Mouse (Mus musculus) hindbrain, embryonic 13.5 days (tissue): ENCODE results near the gene Dusp23. TPM values are rescaled to one million over a fixed set of nuclear protein-coding genes. Genes with fewer than 3 reads are reported as not detected.

ENCODE experiments used
- ATAC-seq: fragments of 200-750 bp; cut with Nextera tagmentation; 2 replicates; pipeline ENCODE4 v1.8.0; 2017; ENCODE audit warnings: moderate TSS enrichment; ENCODE audit not compliant: low FRiP score
- H3K27ac ChIP-seq: fragments of 300-500 bp; sonication (generic); 2 replicates; pipeline ENCODE4 v1.5.1; 2015; ENCODE audit warnings: inconsistent platforms, mild to moderate bottlenecking, moderate library complexity
- H3K27me3 ChIP-seq: fragments of 300-500 bp; sonication (generic); 2 replicates; pipeline ENCODE4 v1.6.1; 2015; ENCODE audit warnings: mild to moderate bottlenecking, inconsistent platforms
- H3K36me3 ChIP-seq: fragments of 300-500 bp; sonication (generic); 2 replicates; pipeline ENCODE4 v1.6.1; 2015; ENCODE audit warnings: mild to moderate bottlenecking, inconsistent platforms
- H3K4me1 ChIP-seq: fragments of 300-500 bp; sonication (generic); replicated peaks from 2 replicates; pipeline ENCODE4 v1.6.1; 2015; ENCODE audit warnings: inconsistent platforms
- H3K4me2 ChIP-seq: fragments of 300-500 bp; sonication (generic); 2 replicates; pipeline ENCODE4 v1.6.1; 2015; ENCODE audit warnings: inconsistent platforms, mild to moderate bottlenecking, moderate library complexity
- H3K4me3 ChIP-seq: fragments of 300-500 bp; sonication (generic); 2 replicates; pipeline ENCODE4 v1.5.1; 2015; ENCODE audit warnings: mild to moderate bottlenecking, inconsistent platforms
- H3K9ac ChIP-seq: fragments of 300-500 bp; sonication (generic); 2 replicates; pipeline ENCODE4 v1.6.1; 2015; ENCODE audit warnings: mild to moderate bottlenecking, inconsistent platforms
- H3K9me3 ChIP-seq: fragments of 300-500 bp; sonication (generic); 2 replicates; pipeline ENCODE4 v1.6.1; 2016; ENCODE audit warnings: inconsistent platforms
- WGBS: fragments of 180-500 bp; shearing (Covaris S2); methylation state at CpG from one replicate; pipeline ENCODE4 v1.1.7; 2015; 5-methylcytosine and 5-hydroxymethylcytosine counted together
- polyA plus RNA-seq: library from polyadenylated mRNA; unstranded; fragments of >200 nt; fragmentation: Nextera tagmentation; extraction: Ambion mirVana; gene quantifications from 2 replicates; pipeline ENCODE4 v1.2.1, GENCODE M21; 2015

The Dusp23 gene
- polyA plus RNA-seq, 1 experiment from 2014 or later, result 11.0 TPM

- Histone ChIP-seq H3K4me2 (no peak overlapping the region), H3K27ac (peak overlapping the region; percentile 78; the same call in 1 of the 2 replicates), H3K4me1 (peaks cover 20% of the 10 kb centered on the region), H3K4me3 (no peak overlapping the region), H3K9ac (no peak overlapping the region), H3K36me3 (no peaks in the 10 kb centered on the region), H3K9me3 (no peaks in the 10 kb centered on the region), H3K27me3 (peaks cover 6% of the 10 kb centered on the region; the same call in 1 of the 2 replicates)
- 61% methylated on average over 4 of the region's 4 CpGs for WGBS
- ATAC-seq, result peak; percentile 62
These were observed 47.7 kb downstream of the Dusp23 start for GRCm38 (mm10) chr1:172585026-172585425.

GRCm38 (mm10) chr1:172584271-172584670 is 48.5 kb downstream of the Dusp23 start:
- H3K9ac ChIP-seq, result no peak overlapping the region
- 83% methylated on average over 6 of the region's 6 CpGs for WGBS
- no peak overlapping the region for H3K4me3 ChIP-seq
- no peaks in the 10 kb centered on the region for H3K9me3 ChIP-seq
- no peaks in the 10 kb centered on the region for H3K36me3 ChIP-seq
- no peak overlapping the region for H3K4me2 ChIP-seq
- ATAC-seq, result no peak
- no peak overlapping the region for H3K27ac ChIP-seq
- H3K4me1 ChIP-seq, result peaks cover 20% of the 10 kb centered on the region
- peaks cover 6% of the 10 kb centered on the region; the same call in 1 of the 2 replicates for H3K27me3 ChIP-seq

GRCm38 (mm10) chr1:172582436-172582835 is 50.3 kb downstream of the Dusp23 start:
- Histone ChIP-seq H3K9ac (no peak overlapping the region), H3K27ac (no peak overlapping the region), H3K4me1 (peaks cover 20% of the 10 kb centered on the region), H3K4me2 (no peak overlapping the region), H3K27me3 (peaks cover 6% of the 10 kb centered on the region; the same call in 1 of the 2 replicates), H3K4me3 (no peak overlapping the region), H3K36me3 (no peaks in the 10 kb centered on the region), H3K9me3 (no peaks in the 10 kb centered on the region)
- no peak for ATAC-seq
- 92% methylated on average over 8 of the region's 8 CpGs for WGBS

Other genes starting within 250 kb of the Dusp23 start
- gene Slamf9, start 157.6 kb downstream of the Dusp23 start, polyA plus RNA-seq, result 0.34 TPM in 1 of 2 replicates, not detected in the other
- 57.4 and 62.6 TPM in 2 replicates for gene Igsf9, start 151.2 kb downstream of the Dusp23 start, polyA plus RNA-seq
- 67.8 and 72.3 TPM in 2 replicates for gene Tagln2, start 132.9 kb downstream of the Dusp23 start, polyA plus RNA-seq
- gene Cfap45, start 112.2 kb downstream of the Dusp23 start, polyA plus RNA-seq, result 3.7 and 5.2 TPM in 2 replicates
- 0.17 and 0.18 TPM in 2 replicates for gene Vsig8, start 77.0 kb downstream of the Dusp23 start, polyA plus RNA-seq
- gene Slamf8, start 42.4 kb downstream of the Dusp23 start, polyA plus RNA-seq, result not detected in 2 replicates
- not detected in 2 replicates for gene Fcrl6, start 30.4 kb downstream of the Dusp23 start, polyA plus RNA-seq
- 0.09 and 0.18 TPM in 2 replicates for gene Crp, start 65.1 kb upstream of the Dusp23 start, polyA plus RNA-seq